Mouse (Mus musculus): Measurements from ENCODE around the gene Kiss1r.

Kiss1r gene

GRCm38 (mm10) chr10:79960671-79961294 is 44.0 kb downstream of the Kiss1r start:
- TF ChIP-seq GATA4 (IDR thresholded peaks at IDR 0.05; ENCODE audit: insufficient replicate concordance, low read length), result no peak

- no peak for TF ChIP-seq GATA4 (IDR thresholded peaks at IDR 0.05; ENCODE audit: insufficient replicate concordance, low read length)
These were observed 48.0 kb downstream of the Kiss1r start for GRCm38 (mm10) chr10:79964727-79965126.

DNA sequence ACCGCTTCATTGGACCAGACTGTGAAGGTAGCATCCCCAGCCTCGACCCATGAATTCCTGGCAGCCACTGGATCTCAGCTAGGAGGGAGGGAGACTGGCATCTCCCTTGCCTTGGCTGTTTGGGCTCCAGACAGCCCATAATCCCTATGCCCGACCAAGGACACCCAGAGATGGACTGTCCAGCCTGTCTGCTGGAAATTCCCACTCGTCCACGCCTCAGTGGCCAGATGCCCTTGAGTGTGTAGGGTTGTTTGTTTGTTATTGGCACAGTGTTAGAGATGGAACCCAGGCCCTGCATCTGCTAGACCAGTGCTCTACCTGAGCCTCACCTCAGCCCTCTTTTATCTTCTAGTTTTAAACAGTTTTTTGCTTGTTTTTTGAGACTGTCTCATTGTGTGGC is 48.6 kb downstream of the Kiss1r start:
- TF ChIP-seq GATA4 (IDR thresholded peaks at IDR 0.05; ENCODE audit: insufficient replicate concordance, low read length), result no peak

GRCm38 (mm10) chr10:79966886-79967400 is 50.2 kb downstream of the Kiss1r start:
- no peak for TF ChIP-seq GATA4 (IDR thresholded peaks at IDR 0.05; ENCODE audit: insufficient replicate concordance, low read length)

GRCm38 (mm10) chr10:79968181-79968580 is 51.4 kb downstream of the Kiss1r start:
- no peak for TF ChIP-seq GATA4 (IDR thresholded peaks at IDR 0.05; ENCODE audit: insufficient replicate concordance, low read length)

DNA sequence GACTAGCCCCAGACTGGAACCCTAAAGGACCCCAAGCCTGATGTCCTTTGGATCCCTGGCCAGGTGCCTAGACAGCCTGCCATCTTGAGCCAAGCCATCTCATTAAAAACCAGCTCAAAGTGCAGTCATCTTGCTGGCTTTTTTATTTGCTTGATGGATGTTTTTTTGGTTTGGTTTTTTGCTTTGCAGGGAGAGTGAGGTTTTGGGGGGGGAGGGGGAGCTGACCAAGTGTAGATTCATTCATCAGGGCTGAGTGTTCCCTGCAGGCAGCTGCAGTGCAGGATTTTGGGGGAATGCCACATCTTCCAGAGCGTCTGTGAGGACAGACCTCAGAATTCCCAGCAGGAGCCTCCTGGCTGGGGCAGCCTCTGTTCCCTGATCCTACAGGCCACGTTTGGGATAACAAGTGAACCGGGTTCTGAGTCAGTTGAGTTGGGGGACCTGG is 52.4 kb downstream of the Kiss1r start:
- no peak for TF ChIP-seq GATA4 (IDR thresholded peaks at IDR 0.05; ENCODE audit: insufficient replicate concordance, low read length)

DNA sequence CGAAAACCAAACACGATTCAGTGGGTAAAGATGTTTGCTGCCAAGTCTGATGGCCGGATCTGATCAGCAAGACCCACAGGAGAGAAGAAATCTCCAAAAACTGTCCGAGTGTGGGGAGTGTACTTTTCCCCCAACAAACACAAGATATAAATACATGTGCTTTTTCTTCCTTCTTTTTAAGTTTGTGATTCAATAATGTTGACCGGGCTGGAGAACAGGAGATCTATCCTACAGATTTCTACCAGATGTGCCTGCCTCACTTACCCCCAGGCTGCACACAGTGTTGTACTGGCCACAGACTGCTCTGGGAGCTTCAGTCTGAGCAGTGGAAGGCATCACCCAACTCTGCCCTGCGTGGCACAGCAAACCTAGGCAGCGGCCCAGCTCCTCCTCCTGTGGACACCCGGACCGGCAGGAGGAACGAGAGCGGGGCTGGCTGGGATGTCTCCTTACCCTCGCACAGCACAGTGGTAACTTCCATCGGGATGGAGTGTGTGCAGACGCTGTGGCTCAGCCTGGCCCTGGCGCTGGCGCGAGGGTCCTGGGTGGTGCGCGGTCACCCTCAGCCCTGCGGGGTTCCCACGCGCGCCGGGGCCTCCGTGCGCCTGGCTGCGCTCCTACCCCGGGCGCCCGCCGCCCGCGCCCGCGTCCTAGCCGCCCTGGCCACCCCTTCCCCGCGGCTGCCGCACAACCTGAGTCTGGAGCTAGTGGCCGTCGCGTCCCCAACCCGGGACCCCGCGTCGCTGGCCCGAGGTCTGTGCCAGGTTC is 53.8 kb downstream of the Kiss1r start, which contains the start of gene Grin3b:
Gene Grin3b, plus strand, starts transcription at position 301 of the 768 bp plus-strand sequence.
- no peak for TF ChIP-seq GATA4 (IDR thresholded peaks at IDR 0.05; ENCODE audit: insufficient replicate concordance, low read length)

GRCm38 (mm10) chr10:79971183-79971497 is 54.4 kb downstream of the Kiss1r start:
- no peak for TF ChIP-seq GATA4 (IDR thresholded peaks at IDR 0.05; ENCODE audit: insufficient replicate concordance, low read length)

Measured in liver, adult (tissue).